Comparison of ENCODE assay signal across 26 mouse cellular contexts in genomic region chr14:76953171-76953570, GRCm38 (mm10).
"Had no signal": no experiment of that assay in that cellular context is flagged by ENCODE, and none has a peak within 500 bp of the region (broad histone marks: within the 10 kb centered on the region; RNA-seq: fewer than 3 reads in every experiment).

No protein-coding gene starts in this region.

- H3K4me3 ChIP-seq: heart, embryonic 10.5 days; heart, embryonic 12.5 days; hindbrain, embryonic 10.5 days; hindbrain, embryonic 12.5 days; intestine, embryonic 15.5 days; left cerebral cortex, adult 2 months; limb, embryonic 13.5 days; limb, embryonic 15.5 days; liver, embryonic 12.5 days had no signal

- H3K27ac ChIP-seq: heart, embryonic 10.5 days; hindbrain, embryonic 10.5 days; hindbrain, embryonic 12.5 days; hindbrain, embryonic 14.5 days; intestine, embryonic 15.5 days; left cerebral cortex, adult 2 months; limb, embryonic 13.5 days; limb, embryonic 15.5 days; liver, embryonic 12.5 days; liver, embryonic 14.5 days had no signal

- ATAC-seq: hindbrain, embryonic 16.5 days; inflammation-experienced regulatory T-cells, adult 6 months; intestine, embryonic 15.5 days; intestine, postnatal 0 days; liver, embryonic 12.5 days had no signal

- DNase-seq: gastrocnemius, postnatal 14 days; gastrocnemius, postnatal 36 days; heart, adult 18-20 months; heart, postnatal 10 days; heart, postnatal 4 days; kidney, adult 18-20 months; kidney, adult 8-10 months; kidney, postnatal 10 days; kidney, postnatal 25 days; kidney, postnatal 4 days; left cerebral cortex, postnatal 4 days; lung, adult 18-20 months had no signal

- H3K36me3 ChIP-seq: heart, embryonic 10.5 days; heart, embryonic 12.5 days; hindbrain, embryonic 10.5 days; hindbrain, embryonic 12.5 days; intestine, embryonic 15.5 days; limb, embryonic 13.5 days; limb, embryonic 15.5 days; liver, embryonic 12.5 days had no signal

- H3K4me1 ChIP-seq: liver, embryonic 12.5 days had no signal

- H3K4me2 ChIP-seq: heart, embryonic 12.5 days; hindbrain, embryonic 12.5 days; hindbrain, embryonic 14.5 days; intestine, embryonic 15.5 days; limb, embryonic 13.5 days; limb, embryonic 15.5 days; liver, embryonic 12.5 days had no signal

- H3K27me3 ChIP-seq: heart, embryonic 12.5 days; hindbrain, embryonic 12.5 days; intestine, embryonic 15.5 days; limb, embryonic 13.5 days; limb, embryonic 15.5 days; liver, embryonic 12.5 days had no signal

- H3K9ac ChIP-seq: heart, embryonic 12.5 days; hindbrain, embryonic 12.5 days; hindbrain, embryonic 14.5 days; intestine, embryonic 15.5 days; limb, embryonic 13.5 days; limb, embryonic 15.5 days; liver, embryonic 12.5 days; liver, embryonic 14.5 days had no signal

- H3K9me3 ChIP-seq: heart, embryonic 10.5 days; heart, embryonic 12.5 days; hindbrain, embryonic 10.5 days; hindbrain, embryonic 12.5 days; intestine, embryonic 15.5 days; limb, embryonic 13.5 days; limb, embryonic 15.5 days; liver, embryonic 12.5 days had no signal
